Mouse (Mus musculus) embryonic fibroblast, embryonic 13.5 days (primary cell): ENCODE data around the gene Zfp652. TPM values are rescaled to one million over a fixed set of nuclear protein-coding genes. Genes with fewer than 3 reads are reported as not detected.

Experiments
- H3K27ac ChIP-seq: 2 replicates; pipeline ENCODE4 v1.5.1; 2012; ENCODE audit warnings: low read length, control low read depth, inconsistent platforms; ENCODE audit not compliant: insufficient read depth
- H3K4me1 ChIP-seq: 2 replicates; pipeline ENCODE4 v1.6.1; 2011; ENCODE audit warnings: low read length; ENCODE audit not compliant: control insufficient read depth, insufficient read depth
- H3K4me3 ChIP-seq: 2 replicates; pipeline ENCODE4 v1.5.1; 2011; ENCODE audit warnings: mild to moderate bottlenecking, control low read depth, low read length; ENCODE audit not compliant: insufficient read depth
- CTCF ChIP-seq: IDR thresholded peaks from 2 replicates; pipeline ENCODE4 v1.5.1; 2011; ENCODE audit warnings: mild to moderate bottlenecking, control low read depth, low read length, moderate library complexity, borderline replicate concordance; ENCODE audit not compliant: insufficient read depth
- POLR2A ChIP-seq: IDR thresholded peaks from 2 replicates; pipeline ENCODE4 v1.6.1; 2011; ENCODE audit warnings: low read depth, mild to moderate bottlenecking, control low read depth, low read length, moderate library complexity
- polyA plus RNA-seq: library from polyadenylated mRNA; stranded (reverse); fragments of >200 nt; gene quantifications from 2 replicates; pipeline ENCODE4 v1.2.4, GENCODE M21; 2011; ENCODE audit warnings: low read depth; ENCODE audit not compliant: missing spikeins, insufficient read length

The Zfp652 gene
- polyA plus RNA-seq, 1 experiment: 27.3 TPM

- TF ChIP-seq CTCF (no peak), POLR2A (no peak)
- no peak overlapping the region for H3K27ac ChIP-seq
- 0 out of 2 replicates have a peak, but pooled peaks cover 4% of the 10 kb centered on the region for H3K4me1 ChIP-seq
- no peak overlapping the region for H3K4me3 ChIP-seq
Observed at GRCm38 (mm10) chr11:95834143-95834667, 121.7 kb downstream of the Zfp652 start.

GRCm38 (mm10) chr11:95834742-95835710 lies 122.6 kb downstream of the Zfp652 start:
- Histone ChIP-seq H3K4me1 (0 out of 2 replicates have a peak, but pooled peaks cover 4% of the 10 kb centered on the region), H3K27ac (no peak overlapping the region), H3K4me3 (no peak overlapping the region)
- no peak for TF ChIP-seq POLR2A
- TF ChIP-seq CTCF: no peak

- H3K4me1 ChIP-seq: 0 out of 2 replicates have a peak, but pooled peaks cover 4% of the 10 kb centered on the region
Observed at GRCm38 (mm10) chr11:95835832-95836231, 123.4 kb downstream of the Zfp652 start.

GRCm38 (mm10) chr11:95836433-95836832 lies 124.0 kb downstream of the Zfp652 start:
- 0 out of 2 replicates have a peak, but pooled peaks cover 4% of the 10 kb centered on the region for H3K4me1 ChIP-seq
- TF ChIP-seq CTCF (no peak), POLR2A (no peak)

More at GRCm38 (mm10) chr11:95835832-95836231, 123.4 kb downstream of the Zfp652 start:
- TF ChIP-seq CTCF: no peak
- no peak for TF ChIP-seq POLR2A
- Histone ChIP-seq H3K4me3 (no peak overlapping the region), H3K27ac (no peak overlapping the region)

GRCm38 (mm10) chr11:95837059-95837458 lies 124.6 kb downstream of the Zfp652 start, which contains the start of gene Gngt2:
Gene Gngt2, plus strand, starts transcription at chr11:95837216.
- TF ChIP-seq POLR2A: no peak
- no peak for TF ChIP-seq CTCF
- no peak within 1 kb of the TSS for H3K27ac ChIP-seq

More at GRCm38 (mm10) chr11:95836433-95836832, 124.0 kb downstream of the Zfp652 start:
- H3K27ac ChIP-seq: no peak overlapping the region
- no peak overlapping the region for H3K4me3 ChIP-seq

GRCm38 (mm10) chr11:95838598-95838997 lies 126.1 kb downstream of the Zfp652 start:
- H3K4me1 ChIP-seq: 0 out of 2 replicates have a peak, but pooled peaks cover 4% of the 10 kb centered on the region

More at GRCm38 (mm10) chr11:95837059-95837458, 124.6 kb downstream of the Zfp652 start, which contains the start of gene Gngt2:
- 0 out of 2 replicates have a peak, but pooled peaks cover 4% of the 10 kb centered on the region for H3K4me1 ChIP-seq
- H3K4me3 ChIP-seq: no peak within 1 kb of the TSS

GRCm38 (mm10) chr11:95838999-95839868 lies 126.8 kb downstream of the Zfp652 start:
- TF ChIP-seq POLR2A (no peak), CTCF (no peak)
- Histone ChIP-seq H3K4me1 (0 out of 2 replicates have a peak, but pooled peaks cover 4% of the 10 kb centered on the region), H3K27ac (no peak overlapping the region), H3K4me3 (no peak overlapping the region)

More at GRCm38 (mm10) chr11:95838598-95838997, 126.1 kb downstream of the Zfp652 start:
- TF ChIP-seq CTCF (no peak), POLR2A (no peak)
- Histone ChIP-seq H3K27ac (no peak overlapping the region), H3K4me3 (no peak overlapping the region)

- Histone ChIP-seq H3K4me3 (no peak overlapping the region), H3K27ac (no peak overlapping the region), H3K4me1 (0 out of 2 replicates have a peak, but pooled peaks cover 4% of the 10 kb centered on the region)
- TF ChIP-seq CTCF: no peak
- no peak for TF ChIP-seq POLR2A
Observed at GRCm38 (mm10) chr11:95840694-95841497, 128.4 kb downstream of the Zfp652 start.

- Histone ChIP-seq H3K4me3 (no peak overlapping the region), H3K4me1 (0 out of 2 replicates have a peak, but pooled peaks cover 4% of the 10 kb centered on the region), H3K27ac (no peak overlapping the region)
- TF ChIP-seq CTCF: no peak
- TF ChIP-seq POLR2A: no peak
Observed at GRCm38 (mm10) chr11:95841498-95841830, 129.0 kb downstream of the Zfp652 start.
